Comparison of ENCODE assay signal across 8 mouse cellular contexts in genomic region chr1:91493938-91494337, GRCm38 (mm10). TPM values are rescaled to one million over a fixed set of nuclear protein-coding genes. Genes with fewer than 3 reads are reported as not detected.
DNase-seq lines count a peak whose midpoint lies in the region; ATAC-seq and TF ChIP-seq lines count a peak whose summit lies in the region.

No protein-coding gene starts in this region.

- no peak overlapping the region for H3K4me3 ChIP-seq in kidney, adult 2 months (ENCODE audit: insufficient read depth, low read depth, low read length)
- peak overlapping the region; percentile 95 for H3K4me3 ChIP-seq in hindbrain, embryonic 10.5 days
- peak overlapping the region; percentile 91 for H3K4me3 ChIP-seq in midbrain, embryonic 13.5 days (replicated peaks)

- H3K9me3 ChIP-seq in hindbrain, embryonic 10.5 days = no peaks in the 10 kb centered on the region
- no peaks in the 10 kb centered on the region for H3K9me3 ChIP-seq in midbrain, embryonic 13.5 days

- no peak overlapping the region for H3K27ac ChIP-seq in kidney, adult 2 months (ENCODE audit: insufficient read depth, low read depth, low read length)
- no peak overlapping the region for H3K27ac ChIP-seq in hindbrain, embryonic 10.5 days
- H3K27ac ChIP-seq in midbrain, embryonic 13.5 days = no peak overlapping the region

- H3K4me2 ChIP-seq in midbrain, embryonic 13.5 days (replicated peaks) = peak overlapping the region; percentile 92

- no peak for TF ChIP-seq POLR2A in kidney, adult 2 months (IDR thresholded peaks at IDR 0.05; ENCODE audit: low read depth, low read length)

- H3K36me3 ChIP-seq in kidney, adult 2 months (ENCODE audit: control insufficient read depth, insufficient read depth, low read length) = no peaks in the 10 kb centered on the region
- 0 out of 2 replicates have a peak, but pooled peaks cover 5% of the 10 kb centered on the region for H3K36me3 ChIP-seq in hindbrain, embryonic 10.5 days
- H3K36me3 ChIP-seq in midbrain, embryonic 13.5 days = peaks cover 3% of the 10 kb centered on the region; the same call in 1 of the 2 replicates

- DNase-seq in kidney, adult 2 months = peak; percentile 5
- no peak for DNase-seq in kidney, adult 11 months
- peak; percentile 5 for DNase-seq in brain, adult 2 months (ENCODE audit: low read depth, low spot score)
- DNase-seq in hindbrain, embryonic 10.5 days (ENCODE audit: low spot score) = no peak
- DNase-seq in Muller cell, postnatal 12 days (ENCODE audit: inconsistent ontology term) = no peak
- no peak for DNase-seq in left cerebral cortex, adult 11 months (ENCODE audit: low spot score)
- DNase-seq in right cerebral cortex, adult 2 months (ENCODE audit: low spot score in 2 of 2) = no peak

- WGBS in kidney, adult 2 months = 27% methylated on average over 3 of the region's 3 CpGs
- WGBS in hindbrain, embryonic 10.5 days = 44% methylated on average over 3 of the region's 3 CpGs
- WGBS in midbrain, embryonic 13.5 days = 51% methylated on average over 3 of the region's 3 CpGs

- H3K27me3 ChIP-seq in kidney, adult 2 months (replicated peaks; ENCODE audit: control insufficient read depth, insufficient read depth, low read length) = no peaks in the 10 kb centered on the region
- H3K27me3 ChIP-seq in hindbrain, embryonic 10.5 days (ENCODE audit: insufficient read depth, poor library complexity, severe bottlenecking) = no peaks in the 10 kb centered on the region
- H3K27me3 ChIP-seq in midbrain, embryonic 13.5 days = peaks cover 6% of the 10 kb centered on the region; the same call in 1 of the 2 replicates

- ATAC-seq in midbrain, embryonic 13.5 days = peak; percentile 55

- H3K4me1 ChIP-seq in kidney, adult 2 months (ENCODE audit: control insufficient read depth, insufficient read depth, low read length) = peaks cover 9% of the 10 kb centered on the region; the same call in 1 of the 2 replicates
- H3K4me1 ChIP-seq in hindbrain, embryonic 10.5 days (replicated peaks) = peaks cover 23% of the 10 kb centered on the region
- H3K4me1 ChIP-seq in midbrain, embryonic 13.5 days (replicated peaks) = peaks cover 25% of the 10 kb centered on the region

- TF ChIP-seq CTCF in kidney, adult 2 months (conservative IDR thresholded peaks at IDR 0.05; ENCODE audit: insufficient read depth, insufficient read length, low read depth, low read length) = no peak

- H3K9ac ChIP-seq in midbrain, embryonic 13.5 days (replicated peaks) = peak overlapping the region; percentile 92; the same call in 1 of the 2 replicates

RNA-seq across cellular contexts. Expression of gene Traf3ip1, which starts 0.5 kb away (rescaled TPM):
- 9.8 and 11.2 TPM in 2 replicates for polyA plus RNA-seq in kidney, adult 2 months (2012; rRNA removed)
- 9.3 and 11.0 TPM in 2 replicates for polyA plus RNA-seq in hindbrain, embryonic 10.5 days (2016; fragmentation: Nextera tagmentation; extraction: Ambion mirVana)
- 10.8 and 11.3 TPM in 2 replicates for polyA plus RNA-seq in midbrain, embryonic 13.5 days (2015; fragmentation: Nextera tagmentation; extraction: Ambion mirVana)

RNA-seq across cellular contexts. Expression of gene Per2, which starts 34.8 kb away (rescaled TPM):
- polyA plus RNA-seq in kidney, adult 2 months (2012; rRNA removed) = 5.6 and 6.8 TPM in 2 replicates
- 1.9 and 2.4 TPM in 2 replicates for polyA plus RNA-seq in hindbrain, embryonic 10.5 days (2016; fragmentation: Nextera tagmentation; extraction: Ambion mirVana)
- 4.4 and 4.7 TPM in 2 replicates for polyA plus RNA-seq in midbrain, embryonic 13.5 days (2015; fragmentation: Nextera tagmentation; extraction: Ambion mirVana)

RNA-seq across cellular contexts. Expression of gene Asb1, which starts 46.4 kb away (rescaled TPM):
- 7.3 and 7.6 TPM in 2 replicates for polyA plus RNA-seq in kidney, adult 2 months (2012; rRNA removed)
- polyA plus RNA-seq in hindbrain, embryonic 10.5 days (2016; fragmentation: Nextera tagmentation; extraction: Ambion mirVana) = 8.9 and 10.8 TPM in 2 replicates
- polyA plus RNA-seq in midbrain, embryonic 13.5 days (2015; fragmentation: Nextera tagmentation; extraction: Ambion mirVana) = 10.9 TPM in 2 replicates

Comparison
In these comparisons a context has a peak if more than half of its experiments do, and no peak if none do; other contexts are left out.
1. DNase-seq: peak in kidney, adult 2 months (single experiment) and brain, adult 2 months (single experiment); none in kidney, adult 11 months (single experiment), hindbrain, embryonic 10.5 days (single experiment), Muller cell, postnatal 12 days (single experiment), left cerebral cortex, adult 11 months (single experiment) and right cerebral cortex, adult 2 months (0 of 2).